Mouse (Mus musculus) kidney, adult 2 months (tissue): ENCODE measurements around the gene Frmd4a. TPM values are rescaled to one million over a fixed set of nuclear protein-coding genes. Genes with fewer than 3 reads are reported as not detected.

ENCODE experiments used
- DNase-seq: peaks from one replicate; pipeline ENCODE4 v3.0.0; 2021
- H3K27ac ChIP-seq: fragments of 200-500 bp; 2 replicates; pipeline ENCODE4 v1.5.1; 2012; ENCODE audit warnings: low read depth, low read length, control low read depth, inconsistent platforms; ENCODE audit not compliant: insufficient read depth
- H3K27me3 ChIP-seq: fragments of 200-500 bp; replicated peaks from 2 replicates; pipeline ENCODE4 v1.6.1; 2012; ENCODE audit warnings: mild to moderate bottlenecking, moderate library complexity, low read length, inconsistent platforms; ENCODE audit not compliant: control insufficient read depth, insufficient read depth
- H3K36me3 ChIP-seq: fragments of 200-500 bp; 2 replicates; pipeline ENCODE4 v1.6.1; 2012; ENCODE audit warnings: mild to moderate bottlenecking, moderate library complexity, low read length, inconsistent platforms; ENCODE audit not compliant: control insufficient read depth, insufficient read depth
- H3K4me1 ChIP-seq: fragments of 200-500 bp; 2 replicates; pipeline ENCODE4 v1.6.1; 2011; ENCODE audit warnings: low read length; ENCODE audit not compliant: control insufficient read depth, insufficient read depth
- H3K4me3 ChIP-seq: fragments of 200-500 bp; 2 replicates; pipeline ENCODE4 v1.5.1; 2011; ENCODE audit warnings: mild to moderate bottlenecking, low read depth, low read length, control low read depth; ENCODE audit not compliant: insufficient read depth
- CTCF ChIP-seq: fragments of 200-500 bp; conservative IDR thresholded peaks from 2 replicates; pipeline ENCODE4 v1.5.1; 2011; ENCODE audit warnings: low read depth, mild to moderate bottlenecking, control low read depth, low read length, moderate library complexity, mixed read lengths; ENCODE audit not compliant: insufficient read depth, insufficient read length
- POLR2A ChIP-seq: fragments of 200-500 bp; IDR thresholded peaks from one replicate; pipeline ENCODE4 v1.6.1; 2011; ENCODE audit warnings: low read depth, low read length, control low read depth
- WGBS: fragments of 180-500 bp; shearing (Covaris S2); methylation state at CpG from one replicate; pipeline ENCODE4 v1.1.7; 2018; 5-methylcytosine and 5-hydroxymethylcytosine counted together
- polyA plus RNA-seq: library from polyadenylated mRNA; depleted of rRNA; stranded (reverse); fragments of >200 nt; gene quantifications from 2 replicates; pipeline ENCODE4 v1.2.3, GENCODE M21; 2012

Frmd4a gene
- polyA plus RNA-seq, 1 experiment = 5.8 TPM

DNA sequence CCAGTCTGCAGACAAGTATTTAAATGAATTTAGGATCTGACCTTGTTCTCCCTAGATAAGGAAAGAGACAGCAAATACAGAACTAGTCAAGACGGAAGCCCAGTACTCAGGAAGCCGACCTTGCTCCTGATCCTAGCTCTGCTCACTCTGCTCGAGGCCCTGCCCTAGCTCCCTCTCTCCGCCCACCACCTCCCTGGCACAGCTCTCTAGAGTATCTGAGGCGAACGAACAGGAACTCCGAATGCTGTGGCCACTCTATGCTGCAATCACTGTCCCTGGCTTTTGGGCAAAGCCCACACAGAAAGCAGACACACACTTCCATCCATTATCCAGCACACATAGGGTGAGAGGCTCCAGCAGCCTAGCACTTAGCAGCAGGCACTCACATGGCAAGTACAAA is 619.1 kb downstream of the Frmd4a start:
- H3K27me3 ChIP-seq = no peaks in the 10 kb centered on the region
- no peak for TF ChIP-seq CTCF
- no peak for TF ChIP-seq POLR2A
- DNase-seq = no peak
- no peak overlapping the region for H3K4me3 ChIP-seq
- no peak overlapping the region for H3K27ac ChIP-seq
- no peaks in the 10 kb centered on the region for H3K4me1 ChIP-seq
- H3K36me3 ChIP-seq = peaks cover 1% of the 10 kb centered on the region; the same call in 1 of the 2 replicates
- WGBS = 79% methylated on average over 7 of the region's 7 CpGs

DNA sequence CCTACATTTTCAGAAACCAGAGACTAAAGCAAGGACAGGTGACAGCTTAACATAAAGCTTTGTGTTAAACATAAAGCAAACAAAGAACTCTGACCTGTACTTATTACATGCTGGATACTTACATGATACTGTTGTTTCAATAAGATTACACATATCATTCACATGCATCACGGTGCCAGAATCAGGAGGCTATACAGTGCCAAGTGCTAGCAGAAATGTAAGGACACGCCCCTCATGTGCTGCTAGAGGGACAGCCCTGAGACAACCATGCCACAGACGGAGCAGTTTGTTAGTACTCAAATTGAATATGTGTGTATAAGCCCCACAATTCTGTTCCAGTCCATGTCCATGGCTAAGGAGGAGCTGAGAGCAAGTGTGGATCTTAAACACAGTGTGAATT is 620.7 kb downstream of the Frmd4a start:
- H3K4me3 ChIP-seq = no peak overlapping the region
- TF ChIP-seq CTCF = no peak
- TF ChIP-seq POLR2A = no peak
- no peak overlapping the region for H3K27ac ChIP-seq
- DNase-seq = no peak
- no peaks in the 10 kb centered on the region for H3K27me3 ChIP-seq
- H3K4me1 ChIP-seq = no peaks in the 10 kb centered on the region
- peaks cover 2% of the 10 kb centered on the region; the same call in 1 of the 2 replicates for H3K36me3 ChIP-seq
- WGBS = 93% methylated on average over 3 of the region's 3 CpGs

- Histone ChIP-seq H3K36me3 (peaks cover 5% of the 10 kb centered on the region; the same call in 1 of the 2 replicates), H3K27ac (no peak overlapping the region), H3K4me3 (no peak overlapping the region), H3K27me3 (no peaks in the 10 kb centered on the region), H3K4me1 (no peaks in the 10 kb centered on the region; the same call in 1 of the 2 replicates)
- WGBS = 87% methylated on average over 4 of the region's 4 CpGs
- no peak for TF ChIP-seq POLR2A
- no peak for TF ChIP-seq CTCF
- DNase-seq = no peak
Observed at GRCm38 (mm10) chr2:4645066-4645465, 627.5 kb downstream of the Frmd4a start.

- DNase-seq = no peak
- no peak overlapping the region for H3K27ac ChIP-seq
- no peak overlapping the region for H3K4me3 ChIP-seq
- WGBS = 83% methylated on average over 4 of the region's 4 CpGs
- H3K36me3 ChIP-seq = peaks cover 3% of the 10 kb centered on the region; the same call in 1 of the 2 replicates
- no peaks in the 10 kb centered on the region for H3K27me3 ChIP-seq
- TF ChIP-seq POLR2A = no peak
- TF ChIP-seq CTCF = no peak
- peaks cover 3% of the 10 kb centered on the region for H3K4me1 ChIP-seq
Observed at GRCm38 (mm10) chr2:4648094-4648493, 630.6 kb downstream of the Frmd4a start.

DNA sequence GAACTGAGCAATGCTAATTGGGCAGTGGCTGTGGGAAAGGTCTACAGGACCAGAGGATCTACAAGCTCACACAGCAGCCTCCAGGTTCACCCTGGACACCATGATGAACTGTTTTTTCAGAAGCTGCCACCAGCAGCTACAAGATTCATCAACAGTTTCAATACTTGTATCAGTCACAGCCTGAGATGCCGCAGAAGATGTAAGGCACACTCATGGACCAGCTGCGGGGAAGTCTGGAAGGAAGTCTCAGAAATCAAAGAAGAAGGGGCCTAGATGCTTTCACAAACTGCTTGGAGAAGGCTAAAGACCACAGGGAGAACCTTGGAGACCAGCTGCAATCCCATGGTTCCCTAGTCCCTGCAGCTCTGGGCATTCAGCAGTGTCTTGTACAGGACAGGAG is 632.1 kb downstream of the Frmd4a start:
- TF ChIP-seq CTCF = no peak
- TF ChIP-seq POLR2A = no peak
- H3K27me3 ChIP-seq = no peaks in the 10 kb centered on the region
- H3K27ac ChIP-seq = no peak overlapping the region
- no peak for DNase-seq
- H3K4me3 ChIP-seq = no peak overlapping the region
- H3K36me3 ChIP-seq = peaks cover 3% of the 10 kb centered on the region; the same call in 1 of the 2 replicates
- peaks cover 3% of the 10 kb centered on the region for H3K4me1 ChIP-seq
- WGBS = 95% methylated on average over 2 of the region's 2 CpGs

DNA sequence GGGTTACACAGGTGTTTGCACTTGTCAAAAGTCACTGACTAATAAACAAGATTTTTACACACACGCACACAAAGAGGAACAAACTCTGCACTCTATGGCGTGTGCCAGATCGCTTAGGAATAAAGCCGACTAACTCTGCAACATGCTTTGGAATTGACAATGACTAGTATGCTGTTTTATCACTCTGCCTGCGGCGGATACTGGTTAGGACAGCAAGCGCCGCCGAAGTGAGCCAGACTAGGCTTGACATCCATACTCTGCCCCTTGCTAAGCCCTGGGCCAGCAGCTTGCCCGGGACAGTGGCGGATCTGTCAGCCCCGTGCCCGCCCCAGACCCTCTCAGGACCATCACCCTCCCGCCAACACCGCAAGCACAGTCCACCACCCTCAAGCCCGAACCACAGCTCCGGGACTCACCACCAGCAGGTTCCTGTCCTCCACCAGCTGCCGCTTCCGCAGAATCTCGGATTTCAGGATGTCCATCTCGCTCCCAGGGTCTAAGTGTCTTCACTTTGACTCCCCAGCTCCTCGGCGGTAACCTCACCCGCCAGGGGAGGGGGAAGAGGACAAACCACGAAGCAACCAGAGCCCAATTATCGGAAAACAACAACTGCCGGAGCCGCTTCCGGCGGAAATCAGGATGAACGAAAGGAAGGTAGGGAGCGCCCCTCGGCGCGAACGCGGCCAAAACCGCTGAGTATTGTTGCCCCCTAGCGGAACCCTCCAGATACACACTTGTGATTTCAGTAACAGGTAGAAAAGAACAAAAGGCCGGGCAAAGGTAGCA is 634.2 kb downstream of the Frmd4a start, which contains the start of gene Prpf18:
Gene Prpf18, minus strand, starts transcription at position 614 of the 786 bp plus-strand sequence.
- WGBS = 1% methylated on average over 40 of the region's 40 CpGs

DNA sequence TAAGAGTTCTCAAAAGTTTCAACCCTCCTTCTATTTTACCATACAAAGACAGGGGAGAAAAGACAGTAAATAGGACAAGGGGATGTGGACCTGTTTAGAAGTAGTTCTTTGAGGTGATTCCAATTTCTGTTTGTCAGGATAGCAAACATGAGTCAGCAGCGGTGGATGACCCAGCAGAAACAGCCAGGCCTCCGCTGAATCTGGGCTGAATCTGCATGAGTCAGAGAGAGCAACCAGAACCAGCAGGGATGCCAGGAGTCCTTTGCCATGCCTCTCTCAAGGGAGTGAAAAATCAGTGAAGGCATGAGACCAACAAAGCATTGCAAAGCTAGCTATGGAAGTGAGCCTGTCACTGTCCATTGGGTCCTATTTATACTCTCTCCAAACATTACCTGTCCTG is 643.2 kb downstream of the Frmd4a start:
- no peak overlapping the region for H3K27ac ChIP-seq
- WGBS = 84% methylated on average over 2 of the region's 2 CpGs
- TF ChIP-seq POLR2A = no peak
- TF ChIP-seq CTCF = no peak
- H3K4me1 ChIP-seq = no peaks in the 10 kb centered on the region
- H3K36me3 ChIP-seq = no peaks in the 10 kb centered on the region
- H3K27me3 ChIP-seq = no peaks in the 10 kb centered on the region
- H3K4me3 ChIP-seq = no peak overlapping the region
- no peak for DNase-seq

More for the DNA sequence above, 634.2 kb downstream of the Frmd4a start, which contains the start of gene Prpf18:
- DNase-seq = peak; percentile 93
- H3K36me3 ChIP-seq = no peaks in the 10 kb centered on the region
- peak within 1 kb of the TSS; percentile 50 for H3K27ac ChIP-seq
- peak within 1 kb of the TSS; percentile 74 for H3K4me3 ChIP-seq
- H3K27me3 ChIP-seq = no peaks in the 10 kb centered on the region
- peaks cover 3% of the 10 kb centered on the region for H3K4me1 ChIP-seq
- TF ChIP-seq POLR2A (peak; percentile 34), CTCF (peak; percentile 77)
